Mouse (Mus musculus): ENCODE measurements around the gene Tspan11. TPM values are rescaled to one million over a fixed set of nuclear protein-coding genes. Genes with fewer than 3 reads are reported as not detected.

Gene Tspan11
- polyA plus RNA-seq, 1 experiment from 2014 or later: 3.3 TPM

Other genes starting within 250 kb of the Tspan11 start
- gene Prmt8, start 118.1 kb upstream of the Tspan11 start, polyA plus RNA-seq (2015; fragmentation: Nextera tagmentation; extraction: Ambion mirVana): 0.28 and 0.29 TPM in 2 replicates